Mouse (Mus musculus): Measurements from ENCODE around the gene Rec8. TPM values are rescaled to one million over a fixed set of nuclear protein-coding genes. Genes with fewer than 3 reads are reported as not detected.

Rec8 gene
- total RNA-seq, 1 experiment from 2014 or later, result not detected

- ATAC-seq (ENCODE audit: extremely low read depth, insufficient number of reproducible peaks, low FRiP score, poor library complexity, severe bottlenecking), result peak; percentile 86
Measured at GRCm38 (mm10) chr14:55590748-55591330, 27.0 kb upstream of the Rec8 start, which contains the start of gene Psme2. TSS of gene Psme2 (minus strand) at chr14:55591113.

GRCm38 (mm10) chr14:55591331-55591891, 26.4 kb upstream of the Rec8 start, which contains the start of gene Rnf31:
TSS of gene Rnf31 (plus strand) at chr14:55591708.
- peak; percentile 73 for ATAC-seq (ENCODE audit: extremely low read depth, insufficient number of reproducible peaks, low FRiP score, poor library complexity, severe bottlenecking)

DNA sequence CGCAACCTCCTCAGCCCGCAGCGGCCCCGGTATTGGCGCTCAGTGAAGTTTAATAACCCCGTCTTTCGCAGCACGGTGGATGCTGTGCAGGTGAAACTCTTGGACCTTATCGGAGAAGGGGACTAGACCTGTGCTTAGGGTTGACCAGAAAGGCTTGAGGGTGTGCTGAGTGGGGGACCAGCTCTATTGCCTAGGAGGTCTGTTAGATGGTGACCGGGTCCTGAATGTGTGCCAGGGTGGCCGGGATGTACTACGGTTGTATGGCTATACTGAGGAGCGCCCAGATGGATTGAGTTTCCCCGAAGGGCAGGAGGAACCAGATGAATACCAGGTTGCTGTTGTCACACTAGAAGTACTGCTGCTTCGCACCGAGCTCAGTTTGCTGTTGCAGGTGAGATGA, 25.6 kb upstream of the Rec8 start:
- no peak for ATAC-seq (ENCODE audit: extremely low read depth, insufficient number of reproducible peaks, low FRiP score, poor library complexity, severe bottlenecking)

- ATAC-seq (ENCODE audit: extremely low read depth, insufficient number of reproducible peaks, low FRiP score, poor library complexity, severe bottlenecking), result no peak
Measured at GRCm38 (mm10) chr14:55596036-55596690, 21.7 kb upstream of the Rec8 start.

- no peak for ATAC-seq (ENCODE audit: extremely low read depth, insufficient number of reproducible peaks, low FRiP score, poor library complexity, severe bottlenecking)
Measured at GRCm38 (mm10) chr14:55598521-55599390, 19.1 kb upstream of the Rec8 start.

DNA sequence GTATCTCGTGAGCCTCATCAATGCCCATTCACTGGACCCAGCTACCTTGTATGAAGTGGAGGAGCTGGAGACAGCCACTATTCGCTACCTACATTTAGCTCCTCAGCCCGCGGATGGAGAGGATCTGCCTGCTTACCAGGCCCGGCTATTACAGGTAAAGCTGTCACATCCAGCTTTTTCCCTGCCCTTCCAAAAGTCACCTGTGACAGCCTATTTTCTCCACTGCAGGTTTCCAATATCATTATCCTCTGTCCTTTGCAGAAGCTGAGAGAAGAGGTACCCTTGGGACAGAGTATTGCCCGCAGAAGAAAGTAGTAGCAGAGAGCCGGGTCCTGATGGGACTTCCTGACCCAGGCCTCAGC, 14.6 kb upstream of the Rec8 start, which contains the start of gene Irf9:
Gene Irf9, plus strand, starts transcription at position 301 of the 362 bp plus-strand sequence.
- ATAC-seq (ENCODE audit: extremely low read depth, insufficient number of reproducible peaks, low FRiP score, poor library complexity, severe bottlenecking), result no peak

GRCm38 (mm10) chr14:55603633-55604576, 13.9 kb upstream of the Rec8 start:
- peak; percentile 90 for ATAC-seq (ENCODE audit: extremely low read depth, insufficient number of reproducible peaks, low FRiP score, poor library complexity, severe bottlenecking)

- ATAC-seq (ENCODE audit: extremely low read depth, insufficient number of reproducible peaks, low FRiP score, poor library complexity, severe bottlenecking), result no peak
Measured at GRCm38 (mm10) chr14:55604823-55605222, 13.0 kb upstream of the Rec8 start.

GRCm38 (mm10) chr14:55605743-55606459, 11.9 kb upstream of the Rec8 start:
- no peak for ATAC-seq (ENCODE audit: extremely low read depth, insufficient number of reproducible peaks, low FRiP score, poor library complexity, severe bottlenecking)

- no peak for ATAC-seq (ENCODE audit: extremely low read depth, insufficient number of reproducible peaks, low FRiP score, poor library complexity, severe bottlenecking)
Measured at GRCm38 (mm10) chr14:55608339-55608738, 9.5 kb upstream of the Rec8 start.

GRCm38 (mm10) chr14:55613346-55613745, 4.5 kb upstream of the Rec8 start:
- no peak for ATAC-seq (ENCODE audit: extremely low read depth, insufficient number of reproducible peaks, low FRiP score, poor library complexity, severe bottlenecking)

GRCm38 (mm10) chr14:55614565-55615178, 3.2 kb upstream of the Rec8 start:
- ATAC-seq (ENCODE audit: extremely low read depth, insufficient number of reproducible peaks, low FRiP score, poor library complexity, severe bottlenecking), result no peak

GRCm38 (mm10) chr14:55615876-55616275, 2.0 kb upstream of the Rec8 start:
- no peak for ATAC-seq (ENCODE audit: extremely low read depth, insufficient number of reproducible peaks, low FRiP score, poor library complexity, severe bottlenecking)

GRCm38 (mm10) chr14:55616844-55617243, 993 bp upstream of the Rec8 start:
- ATAC-seq (ENCODE audit: extremely low read depth, insufficient number of reproducible peaks, low FRiP score, poor library complexity, severe bottlenecking), result no peak

GRCm38 (mm10) chr14:55618486-55619195, 804 bp downstream of the Rec8 start:
- no peak for ATAC-seq (ENCODE audit: extremely low read depth, insufficient number of reproducible peaks, low FRiP score, poor library complexity, severe bottlenecking)

DNA sequence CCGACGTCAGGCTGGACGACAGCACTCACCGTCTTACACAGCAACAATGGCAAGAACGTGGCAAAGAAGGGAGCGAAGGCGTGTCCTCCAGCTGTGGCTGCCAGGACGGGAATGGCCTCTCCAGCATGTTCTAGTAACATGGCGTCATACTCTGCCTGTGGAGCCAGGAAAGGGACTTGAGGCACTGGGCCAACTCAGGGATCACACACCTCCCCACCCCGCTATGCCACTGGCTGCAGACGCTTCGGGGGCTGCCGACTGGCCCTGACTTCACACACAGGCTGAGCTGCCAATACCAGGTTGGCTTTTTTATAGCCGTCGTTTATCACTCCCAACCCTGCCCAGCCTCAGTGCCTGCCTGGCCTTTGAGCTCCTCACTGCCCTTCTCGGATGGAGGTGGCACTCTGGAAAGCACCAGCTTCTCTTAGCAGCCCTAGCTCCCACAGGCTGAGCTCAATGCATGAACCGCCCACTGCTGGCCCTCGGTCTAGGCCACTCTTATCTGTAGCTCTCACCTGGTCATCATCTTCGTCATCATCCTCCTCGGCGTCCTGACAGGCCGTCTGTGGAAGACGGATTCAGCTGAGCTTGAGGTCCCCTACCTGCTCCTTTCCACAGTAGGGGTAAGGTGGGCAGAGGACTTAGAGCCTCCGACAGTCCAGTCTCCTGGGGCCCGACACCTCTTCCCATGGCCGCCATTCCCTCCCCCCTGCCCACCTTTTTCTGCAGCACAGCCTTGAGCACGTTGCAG, 10.4 kb downstream of the Rec8 start:
- no peak for ATAC-seq (ENCODE audit: extremely low read depth, insufficient number of reproducible peaks, low FRiP score, poor library complexity, severe bottlenecking)

Measured in neutrophil, adult 5-6 weeks (primary cell).